Mouse (Mus musculus): ENCODE results near the gene Qsox2.

The Qsox2 gene

GRCm38 (mm10) chr2:26237290-26237782 lies at the start of gene Qsox2:
Qsox2 (minus strand) TSS chr2:26237525.
- peak; percentile 91 for DNase-seq (ENCODE audit: low read depth, low spot score)

- no peak for DNase-seq (ENCODE audit: low read depth, low spot score)
These were observed 49.1 kb upstream of the Qsox2 start for GRCm38 (mm10) chr2:26286391-26286790.

GRCm38 (mm10) chr2:26285804-26286203 lies 48.5 kb upstream of the Qsox2 start:
- no peak for DNase-seq (ENCODE audit: low read depth, low spot score)

GRCm38 (mm10) chr2:26280594-26280993 lies 43.3 kb upstream of the Qsox2 start:
- DNase-seq (ENCODE audit: low read depth, low spot score), result no peak

- DNase-seq (ENCODE audit: low read depth, low spot score), result no peak
These were observed 42.4 kb upstream of the Qsox2 start for GRCm38 (mm10) chr2:26279712-26280111.

GRCm38 (mm10) chr2:26273611-26274010 lies 36.3 kb upstream of the Qsox2 start:
- peak; percentile 53 for DNase-seq (ENCODE audit: low read depth, low spot score)

- no peak for DNase-seq (ENCODE audit: low read depth, low spot score)
These were observed 30.9 kb upstream of the Qsox2 start for GRCm38 (mm10) chr2:26268216-26268615.

GRCm38 (mm10) chr2:26266066-26266742 lies 28.9 kb upstream of the Qsox2 start:
- DNase-seq (ENCODE audit: low read depth, low spot score), result no peak

- DNase-seq (ENCODE audit: low read depth, low spot score), result no peak
These were observed 27.8 kb upstream of the Qsox2 start for GRCm38 (mm10) chr2:26265095-26265494.

- no peak for DNase-seq (ENCODE audit: low read depth, low spot score)
These were observed 27.3 kb upstream of the Qsox2 start for GRCm38 (mm10) chr2:26264646-26265045.

- DNase-seq (ENCODE audit: low read depth, low spot score), result no peak
These were observed 20.2 kb upstream of the Qsox2 start for GRCm38 (mm10) chr2:26257315-26258096.

- DNase-seq (ENCODE audit: low read depth, low spot score), result no peak
These were observed 17.5 kb upstream of the Qsox2 start for GRCm38 (mm10) chr2:26254816-26255215.

GRCm38 (mm10) chr2:26252514-26253206 lies 15.3 kb upstream of the Qsox2 start:
- DNase-seq (ENCODE audit: low read depth, low spot score), result no peak

- no peak for DNase-seq (ENCODE audit: low read depth, low spot score)
These were observed 10.2 kb upstream of the Qsox2 start for GRCm38 (mm10) chr2:26247531-26247930.

GRCm38 (mm10) chr2:26240841-26241240 lies 3.5 kb upstream of the Qsox2 start:
- DNase-seq (ENCODE audit: low read depth, low spot score), result no peak

- DNase-seq (ENCODE audit: low read depth, low spot score), result no peak
These were observed 3.0 kb upstream of the Qsox2 start for GRCm38 (mm10) chr2:26240330-26240729.

- DNase-seq (ENCODE audit: low read depth, low spot score), result peak; percentile 22
These were observed 540 bp downstream of the Qsox2 start for GRCm38 (mm10) chr2:26236681-26237289.

GRCm38 (mm10) chr2:26234771-26235170 lies 2.6 kb downstream of the Qsox2 start:
- no peak for DNase-seq (ENCODE audit: low read depth, low spot score)

GRCm38 (mm10) chr2:26234253-26234652 lies 3.1 kb downstream of the Qsox2 start:
- no peak for DNase-seq (ENCODE audit: low read depth, low spot score)

- no peak for DNase-seq (ENCODE audit: low read depth, low spot score)
These were observed 6.0 kb downstream of the Qsox2 start for GRCm38 (mm10) chr2:26231366-26231765.

GRCm38 (mm10) chr2:26230253-26230652 lies 7.1 kb downstream of the Qsox2 start:
- no peak for DNase-seq (ENCODE audit: low read depth, low spot score)

GRCm38 (mm10) chr2:26227788-26228187 lies 9.5 kb downstream of the Qsox2 start:
- DNase-seq (ENCODE audit: low read depth, low spot score), result peak; percentile 62
